Mouse (Mus musculus) embryonic facial prominence, embryonic 13.5 days (tissue): ENCODE measurements around the gene Gm13283. TPM values are rescaled to one million over a fixed set of nuclear protein-coding genes. Genes with fewer than 3 reads are reported as not detected.
A peak's percentile ranks its signal among the peaks of the same experiment; 100 is the strongest.
"Not testable (repeated sequence)": the region's sequence is repeated elsewhere in the genome, so short reads cannot be mapped to it uniquely, and the experiment has no call there.

Source experiments
- ATAC-seq: fragments of 200-750 bp; cut with Nextera tagmentation; 2 replicates; pipeline ENCODE4 v1.8.0; 2017; ENCODE audit warnings: low read depth; ENCODE audit not compliant: insufficient number of reproducible peaks, insufficient read depth, low FRiP score, low TSS enrichment
- H3K27ac ChIP-seq: fragments of 300-500 bp; sonication (generic); 2 replicates; pipeline ENCODE4 v1.5.1; 2015; ENCODE audit warnings: moderate library complexity, mild to moderate bottlenecking, inconsistent platforms
- H3K27me3 ChIP-seq: fragments of 300-500 bp; sonication (generic); 2 replicates; pipeline ENCODE4 v1.6.1; 2015; ENCODE audit warnings: mild to moderate bottlenecking, inconsistent platforms
- H3K36me3 ChIP-seq: fragments of 300-500 bp; sonication (generic); 2 replicates; pipeline ENCODE4 v1.6.1; 2015; ENCODE audit warnings: mild to moderate bottlenecking, inconsistent platforms
- H3K4me1 ChIP-seq: fragments of 300-500 bp; sonication (generic); 2 replicates; pipeline ENCODE4 v1.6.1; 2015; ENCODE audit warnings: inconsistent platforms
- H3K4me2 ChIP-seq: fragments of 300-500 bp; sonication (generic); 2 replicates; pipeline ENCODE4 v1.6.1; 2015; ENCODE audit warnings: moderate library complexity, mild to moderate bottlenecking, inconsistent platforms
- H3K4me3 ChIP-seq: fragments of 300-500 bp; sonication (generic); 2 replicates; pipeline ENCODE4 v1.5.1; 2015; ENCODE audit warnings: mild to moderate bottlenecking, inconsistent platforms
- H3K9ac ChIP-seq: fragments of 300-500 bp; sonication (generic); 2 replicates; pipeline ENCODE4 v1.6.1; 2015; ENCODE audit warnings: mild to moderate bottlenecking, inconsistent platforms
- H3K9me3 ChIP-seq: fragments of 300-500 bp; sonication (generic); 2 replicates; pipeline ENCODE4 v1.6.1; 2016; ENCODE audit warnings: inconsistent platforms
- WGBS: fragments of 180-500 bp; shearing (Covaris S2); methylation state at CpG from one replicate; pipeline ENCODE4 v1.1.7; 2015; ENCODE audit warnings: mixed read lengths; 5-methylcytosine and 5-hydroxymethylcytosine counted together
- polyA plus RNA-seq: library from polyadenylated mRNA; unstranded; fragments of >200 nt; fragmentation: Nextera tagmentation; extraction: Ambion mirVana; gene quantifications from 2 replicates; pipeline ENCODE4 v1.2.1, GENCODE M21; 2015

Gm13283 gene
- polyA plus RNA-seq, 1 experiment from 2014 or later, result 0.22 TPM

- no peaks in the 10 kb centered on the region for H3K36me3 ChIP-seq
- no peak overlapping the region for H3K4me2 ChIP-seq
- no peak for ATAC-seq
- WGBS, result 62% methylated on average over 7 of the region's 7 CpGs
- H3K4me1 ChIP-seq, result no peaks in the 10 kb centered on the region
- no peak overlapping the region for H3K4me3 ChIP-seq
- no peaks in the 10 kb centered on the region for H3K9me3 ChIP-seq
- H3K27ac ChIP-seq, result no peak overlapping the region
- no peaks in the 10 kb centered on the region for H3K27me3 ChIP-seq
- H3K9ac ChIP-seq, result no peak overlapping the region
Measured at GRCm38 (mm10) chr4:88742771-88743371, 17.0 kb upstream of the Gm13283 start.

DNA sequence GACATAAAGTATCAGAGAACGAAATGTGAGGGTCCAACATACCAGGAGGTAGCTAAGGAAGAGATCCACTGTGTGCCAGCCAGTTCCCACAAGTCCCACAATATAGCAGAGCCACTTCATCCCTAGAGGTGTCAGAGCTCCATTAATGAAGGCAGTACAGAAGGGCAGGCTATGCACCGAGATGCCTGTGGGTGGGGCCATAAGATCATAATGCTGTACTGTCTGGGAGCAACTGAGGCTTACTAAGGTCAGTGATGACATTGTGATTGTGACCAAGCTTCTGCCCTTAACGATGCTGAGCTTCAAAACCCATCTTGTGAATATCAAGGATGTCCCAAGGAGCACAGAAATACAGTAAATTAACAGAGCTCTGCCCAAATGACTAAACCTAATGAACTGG is 15.7 kb upstream of the Gm13283 start:
- Histone ChIP-seq H3K4me3 (no peak overlapping the region), H3K4me2 (no peak overlapping the region), H3K36me3 (no peaks in the 10 kb centered on the region), H3K27me3 (no peaks in the 10 kb centered on the region), H3K9ac (no peak overlapping the region), H3K4me1 (no peaks in the 10 kb centered on the region), H3K9me3 (no peaks in the 10 kb centered on the region), H3K27ac (no peak overlapping the region)
- no peak for ATAC-seq
- 73% methylated on average over 3 of the region's 3 CpGs for WGBS

DNA sequence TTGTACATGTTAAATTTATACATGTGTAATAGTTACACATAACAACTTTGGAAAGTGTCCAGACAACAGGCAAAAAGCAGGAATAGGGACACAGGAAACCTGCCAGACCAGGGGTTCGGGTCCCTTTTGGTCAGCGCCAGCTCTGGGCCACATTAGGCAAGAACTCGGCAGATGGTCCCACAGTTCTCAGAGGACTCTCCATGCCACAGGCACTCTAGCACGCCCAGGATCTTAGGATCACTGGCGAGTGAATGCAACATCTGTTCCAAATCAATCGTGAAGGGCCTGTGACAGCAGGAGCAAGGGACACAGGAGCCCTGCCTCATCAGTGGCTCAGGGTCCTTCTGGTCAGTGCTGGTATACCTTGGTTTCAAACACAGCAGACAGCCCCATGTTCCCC is 10.0 kb upstream of the Gm13283 start:
- 28% methylated on average over 6 of the region's 6 CpGs for WGBS
- H3K4me3 ChIP-seq, result no peak overlapping the region
- H3K9me3 ChIP-seq, result no peaks in the 10 kb centered on the region

GRCm38 (mm10) chr4:88754818-88755340 is 5.0 kb upstream of the Gm13283 start, which contains the start of gene Gm13271:
Gene Gm13271, plus strand, starts transcription at chr4:88754868.
- H3K9me3 ChIP-seq, H3K4me1 ChIP-seq, H3K27me3 ChIP-seq, H3K9ac ChIP-seq, H3K4me2 ChIP-seq, H3K36me3 ChIP-seq, H3K27ac ChIP-seq, H3K4me3 ChIP-seq, ATAC-seq: not testable (repeated sequence)
- 67% methylated on average over 15 of the region's 15 CpGs for WGBS

More for the DNA sequence above, 10.0 kb upstream of the Gm13283 start:
- ATAC-seq, result no peak
- no peak overlapping the region for H3K9ac ChIP-seq
- no peaks in the 10 kb centered on the region for H3K27me3 ChIP-seq
- H3K36me3 ChIP-seq, result no peaks in the 10 kb centered on the region
- H3K27ac ChIP-seq, result no peak overlapping the region
- no peak overlapping the region for H3K4me2 ChIP-seq
- no peaks in the 10 kb centered on the region for H3K4me1 ChIP-seq

DNA sequence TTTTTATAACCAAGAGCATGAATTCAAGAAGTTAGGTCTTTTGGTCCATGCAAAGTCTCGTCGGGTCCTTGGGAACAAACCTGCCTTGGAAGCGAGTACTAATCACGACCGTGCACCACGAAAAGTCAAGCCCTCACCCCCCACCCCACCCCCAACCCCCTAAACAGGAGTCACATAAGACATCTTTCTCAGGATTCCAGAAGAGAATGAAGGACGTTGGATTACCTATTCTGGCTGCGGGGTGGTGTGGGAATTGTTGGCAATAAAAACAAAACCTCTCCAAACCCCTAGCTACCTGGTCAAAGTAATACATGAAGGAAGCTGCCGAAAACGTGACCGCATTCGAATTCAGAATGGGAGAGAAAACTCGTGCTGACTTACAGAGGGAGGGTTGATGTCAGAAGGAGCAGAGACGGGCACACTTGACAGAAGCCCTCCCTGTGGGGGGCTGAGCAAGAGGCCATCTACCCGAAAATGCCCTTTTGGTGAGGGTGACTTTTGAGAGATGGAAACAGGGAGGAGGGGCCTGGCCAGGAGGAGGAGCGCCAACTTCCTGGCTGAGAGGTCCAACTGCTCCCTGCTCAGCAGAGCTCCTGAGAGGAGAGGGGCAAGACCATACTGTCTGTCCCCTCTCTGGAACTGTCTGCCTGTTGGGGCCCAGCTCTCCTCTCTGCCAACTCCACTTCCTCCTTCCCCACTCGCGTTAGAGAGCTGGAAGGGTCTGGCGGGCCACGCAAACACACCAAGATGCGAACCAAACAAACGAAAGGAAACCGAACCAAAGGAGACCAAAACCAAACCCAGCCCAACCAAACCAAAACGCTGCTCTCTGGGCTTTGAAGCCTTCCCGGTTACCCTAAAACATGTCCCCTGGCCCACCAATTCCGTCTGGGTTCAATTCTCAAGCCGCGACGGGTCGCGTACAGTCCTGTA is 3.1 kb upstream of the Gm13283 start:
- H3K4me3 ChIP-seq, result peak overlapping the region; percentile 55
- H3K9ac ChIP-seq, result peak overlapping the region; percentile 78
- ATAC-seq, H3K36me3 ChIP-seq, H3K4me1 ChIP-seq, H3K9me3 ChIP-seq, H3K27me3 ChIP-seq: not testable (repeated sequence)
- peak overlapping the region; percentile 71 for H3K4me2 ChIP-seq
- peak overlapping the region; percentile 95 for H3K27ac ChIP-seq
- WGBS, result 7% methylated on average over 29 of the region's 31 CpGs

GRCm38 (mm10) chr4:88757628-88758031 is 2.3 kb upstream of the Gm13283 start:
- H3K27me3 ChIP-seq, H3K4me1 ChIP-seq, H3K9me3 ChIP-seq, H3K36me3 ChIP-seq: not testable (repeated sequence)
- Histone ChIP-seq H3K9ac (peak overlapping the region; percentile 78), H3K27ac (peak overlapping the region; percentile 95), H3K4me2 (peak overlapping the region; percentile 71), H3K4me3 (peak overlapping the region; percentile 55)
- ATAC-seq, result peak; percentile 100
- under 1% methylated on average over 21 of the region's 21 CpGs for WGBS

GRCm38 (mm10) chr4:88758751-88759150 is 1.2 kb upstream of the Gm13283 start:
- not testable (repeated sequence) for H3K27me3 ChIP-seq, H3K4me2 ChIP-seq, H3K9ac ChIP-seq, H3K9me3 ChIP-seq, H3K4me3 ChIP-seq, H3K4me1 ChIP-seq, H3K36me3 ChIP-seq, ATAC-seq, H3K27ac ChIP-seq
- WGBS, result 82% methylated on average over 9 of the region's 9 CpGs

DNA sequence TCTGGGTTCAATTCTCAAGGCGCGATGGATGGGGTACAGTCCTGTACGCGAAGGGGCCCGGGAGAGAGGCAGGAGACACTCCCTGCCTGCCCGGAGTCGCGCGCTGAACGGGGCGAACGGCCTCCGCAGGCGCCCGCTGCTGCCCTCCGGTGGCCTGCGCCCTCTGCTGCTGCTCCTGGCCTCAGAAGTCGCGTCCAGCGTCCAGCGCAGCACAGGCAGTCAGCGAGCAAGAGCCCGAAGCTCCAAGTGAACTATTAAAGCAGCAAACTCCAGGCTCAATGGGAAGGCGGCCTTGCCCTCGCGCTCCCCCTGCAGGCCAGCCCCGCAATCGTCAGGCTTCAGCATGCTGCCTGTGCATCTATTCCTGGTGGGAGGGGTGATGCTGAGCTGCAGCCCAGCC is 512 bp downstream of the Gm13283 start:
- H3K4me1 ChIP-seq, H3K27me3 ChIP-seq, H3K36me3 ChIP-seq, ATAC-seq, H3K9me3 ChIP-seq: not testable (repeated sequence)
- H3K4me3 ChIP-seq, result peak overlapping the region; percentile 45
- WGBS, result under 1% methylated on average over 26 of the region's 28 CpGs
- peak overlapping the region; percentile 61; the same call in 1 of the 2 replicates for H3K9ac ChIP-seq
- H3K4me2 ChIP-seq, result peak overlapping the region; percentile 60
- peak overlapping the region; percentile 68 for H3K27ac ChIP-seq

- H3K27ac ChIP-seq, H3K9me3 ChIP-seq, H3K4me3 ChIP-seq, H3K4me2 ChIP-seq, H3K36me3 ChIP-seq, H3K4me1 ChIP-seq, H3K27me3 ChIP-seq, H3K9ac ChIP-seq, ATAC-seq: not testable (repeated sequence)
- WGBS, result 76% methylated on average over 6 of the region's 8 CpGs
Measured at GRCm38 (mm10) chr4:88761776-88762175, 1.9 kb downstream of the Gm13283 start.

DNA sequence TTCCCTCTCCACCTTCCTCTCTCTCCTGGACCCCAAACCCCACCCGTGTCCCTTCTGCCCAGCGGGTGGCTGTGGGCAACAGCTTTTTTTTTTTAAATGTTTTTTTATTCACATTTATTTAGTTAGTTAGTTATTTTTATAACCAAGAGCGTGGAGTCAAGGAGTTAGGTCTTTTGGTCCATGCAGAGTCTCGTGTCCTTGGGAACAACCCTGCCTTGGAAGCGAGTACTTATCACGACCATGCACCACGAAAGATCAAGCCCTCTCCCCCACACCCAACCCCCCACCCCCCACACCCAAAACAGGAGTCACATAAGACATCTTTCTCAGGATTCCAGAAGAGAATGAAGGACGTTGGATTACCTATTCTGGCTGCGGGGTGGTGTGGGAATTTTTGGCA is 2.4 kb downstream of the Gm13283 start:
- not testable (repeated sequence) for H3K4me1 ChIP-seq, H3K27ac ChIP-seq, H3K9me3 ChIP-seq, H3K36me3 ChIP-seq, H3K4me3 ChIP-seq, H3K9ac ChIP-seq, H3K27me3 ChIP-seq, ATAC-seq
- WGBS, result 48% methylated on average over 9 of the region's 9 CpGs
- H3K4me2 ChIP-seq, result peak overlapping the region; percentile 51; the same call in 1 of the 2 replicates

DNA sequence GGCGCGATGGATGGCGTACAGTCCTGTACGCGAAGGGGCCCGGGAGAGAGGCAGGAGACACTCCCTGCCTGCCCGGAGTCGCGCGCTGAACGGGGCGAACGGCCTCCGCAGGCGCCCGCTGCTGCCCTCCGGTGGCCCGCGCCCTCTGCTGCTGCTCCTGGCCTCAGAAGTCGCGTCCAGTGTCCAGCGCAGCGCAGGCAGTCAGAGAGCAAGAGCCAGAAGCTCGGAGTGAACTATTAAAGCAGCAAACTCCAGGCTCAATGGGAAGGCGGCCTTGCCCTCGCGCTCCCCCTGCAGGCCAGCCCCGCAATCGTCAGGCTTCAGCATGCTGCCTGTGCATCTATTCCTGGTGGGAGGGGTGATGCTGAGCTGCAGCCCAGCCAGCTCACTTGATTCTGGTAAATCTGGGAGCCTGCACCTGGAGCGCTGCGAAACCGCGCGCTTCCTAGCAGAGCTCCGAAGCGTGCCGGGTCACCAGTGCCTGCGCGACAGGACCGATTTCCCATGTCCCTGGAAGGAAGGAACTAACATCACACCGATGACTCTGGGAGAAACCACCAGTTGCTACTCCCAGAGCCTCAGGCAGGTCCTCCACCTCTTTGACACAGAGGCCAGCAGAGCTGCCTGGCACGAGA is 3.6 kb downstream of the Gm13283 start:
- H3K4me1 ChIP-seq, H3K9me3 ChIP-seq, ATAC-seq, H3K27me3 ChIP-seq, H3K36me3 ChIP-seq: not testable (repeated sequence)
- 5% methylated on average over 29 of the region's 42 CpGs for WGBS
- peak overlapping the region; percentile 45 for H3K4me3 ChIP-seq
- peak overlapping the region; percentile 67 for H3K9ac ChIP-seq
- peak overlapping the region; percentile 57 for H3K4me2 ChIP-seq
- H3K27ac ChIP-seq, result peak overlapping the region; percentile 64; the same call in 1 of the 2 replicates
